Mouse (Mus musculus): ENCODE data around the gene Jph4. TPM values are rescaled to one million over a fixed set of nuclear protein-coding genes. Genes with fewer than 3 reads are reported as not detected.

The Jph4 gene
- polyA plus RNA-seq, 1 experiment from 2014 or later, result not detected

Other genes starting within 250 kb of the Jph4 start
- gene Homez, start 246.0 kb downstream of the Jph4 start, polyA plus RNA-seq (2015; fragmentation: Nextera tagmentation; extraction: Ambion mirVana), result 2.4 and 2.7 TPM in 2 replicates
- gene Ppp1r3e, start 239.4 kb downstream of the Jph4 start, polyA plus RNA-seq (2015; fragmentation: Nextera tagmentation; extraction: Ambion mirVana), result 0.51 and 0.55 TPM in 2 replicates
- 0.42 and 0.69 TPM in 2 replicates for gene Bcl2l2, start 233.6 kb downstream of the Jph4 start, polyA plus RNA-seq (2015; fragmentation: Nextera tagmentation; extraction: Ambion mirVana)
- 0.11 TPM in 1 of 2 replicates, not detected in the other for gene Gm20521, start 233.5 kb downstream of the Jph4 start, polyA plus RNA-seq (2015; fragmentation: Nextera tagmentation; extraction: Ambion mirVana)
- gene Pabpn1, start 224.4 kb downstream of the Jph4 start, polyA plus RNA-seq (2015; fragmentation: Nextera tagmentation; extraction: Ambion mirVana), result 30.1 and 32.0 TPM in 2 replicates
- 1.3 and 1.5 TPM in 2 replicates for gene Slc22a17, start 203.8 kb downstream of the Jph4 start, polyA plus RNA-seq (2015; fragmentation: Nextera tagmentation; extraction: Ambion mirVana)
- gene Efs, start 190.8 kb downstream of the Jph4 start, polyA plus RNA-seq (2015; fragmentation: Nextera tagmentation; extraction: Ambion mirVana), result 0.26 and 0.42 TPM in 2 replicates
- gene Il25, start 184.2 kb downstream of the Jph4 start, polyA plus RNA-seq (2015; fragmentation: Nextera tagmentation; extraction: Ambion mirVana), result not detected in 2 replicates
- 0.20 TPM in 1 of 2 replicates, not detected in the other for gene Cmtm5, start 180.7 kb downstream of the Jph4 start, polyA plus RNA-seq (2015; fragmentation: Nextera tagmentation; extraction: Ambion mirVana)
- 0.51 and 0.54 TPM in 2 replicates for gene Myh6, start 150.0 kb downstream of the Jph4 start, polyA plus RNA-seq (2015; fragmentation: Nextera tagmentation; extraction: Ambion mirVana)
- not detected in 2 replicates for gene Gm17428, start 140.0 kb downstream of the Jph4 start, polyA plus RNA-seq (2015; fragmentation: Nextera tagmentation; extraction: Ambion mirVana)
- gene Myh7, start 122.3 kb downstream of the Jph4 start, polyA plus RNA-seq (2015; fragmentation: Nextera tagmentation; extraction: Ambion mirVana), result 1.8 and 3.1 TPM in 2 replicates
- 28.8 and 32.0 TPM in 2 replicates for gene Ngdn, start 101.5 kb downstream of the Jph4 start, polyA plus RNA-seq (2015; fragmentation: Nextera tagmentation; extraction: Ambion mirVana)
- gene Zfhx2, start 24.6 kb downstream of the Jph4 start, polyA plus RNA-seq (2015; fragmentation: Nextera tagmentation; extraction: Ambion mirVana), result 0.84 and 1.1 TPM in 2 replicates
- gene Thtpa, start 22.2 kb downstream of the Jph4 start, polyA plus RNA-seq (2015; fragmentation: Nextera tagmentation; extraction: Ambion mirVana), result 5.1 and 5.3 TPM in 2 replicates
- 16.9 and 19.8 TPM in 2 replicates for gene Ap1g2, start 10.3 kb downstream of the Jph4 start, polyA plus RNA-seq (2015; fragmentation: Nextera tagmentation; extraction: Ambion mirVana)
- not detected in 2 replicates for gene Dhrs2, start 105.1 kb upstream of the Jph4 start, polyA plus RNA-seq (2015; fragmentation: Nextera tagmentation; extraction: Ambion mirVana)